In genomic region chr10:83530384-83530967, GRCm38 (mm10) we compare ENCODE assay signal across 23 mouse cellular contexts. TPM values are rescaled to one million over a fixed set of nuclear protein-coding genes. Genes with fewer than 3 reads are reported as not detected.
DNase-seq lines count a peak whose midpoint lies in the region; ATAC-seq and TF ChIP-seq lines count a peak whose summit lies in the region.
"Had no signal": no experiment of that assay in that cellular context is flagged by ENCODE, and none has a peak within 500 bp of the region (broad histone marks: within the 10 kb centered on the region; RNA-seq: fewer than 3 reads in every experiment).

No protein-coding gene starts in this region.

- no peak overlapping the region for H3K27ac ChIP-seq in limb, embryonic 10.5 days
- H3K27ac ChIP-seq in midbrain, postnatal 0 days (ENCODE audit: low read depth, low read length): no peak overlapping the region
- H3K27ac ChIP-seq in gastrocnemius, adult 2 months: no peak overlapping the region
- H3K27ac ChIP-seq: embryonic facial prominence, embryonic 13.5 days; forebrain, embryonic 13.5 days; heart, adult 2 months; heart, embryonic 15.5 days; hindbrain, embryonic 13.5 days; hindbrain, postnatal 0 days had no signal

- H3K36me3 ChIP-seq in C2C12 (ENCODE audit: control insufficient read depth, insufficient read depth): no peaks in the 10 kb centered on the region
- H3K36me3 ChIP-seq in limb, embryonic 10.5 days: no peaks in the 10 kb centered on the region
- 0 out of 2 replicates have a peak, but pooled peaks cover 11% of the 10 kb centered on the region for H3K36me3 ChIP-seq in midbrain, postnatal 0 days (ENCODE audit: insufficient read depth, low read length)
- H3K36me3 ChIP-seq: embryonic facial prominence, embryonic 13.5 days; G1E; heart, embryonic 15.5 days had no signal

- intact Hi-C loops in gastrocnemius, adult 2 months (cut with DNase I): loop anchor here (5.0 kb wide), 2 partner anchors 168 to 462 kb away; partner anchors contain the start of gene D10Wsu102e

- H3K4me3 ChIP-seq in C2C12 (ENCODE audit: insufficient read depth, poor library complexity, severe bottlenecking): no peak overlapping the region
- no peak overlapping the region for H3K4me3 ChIP-seq in limb, embryonic 10.5 days
- no peak overlapping the region for H3K4me3 ChIP-seq in midbrain, postnatal 0 days (ENCODE audit: low read depth, low read length)
- H3K4me3 ChIP-seq in gastrocnemius, adult 2 months: no peak overlapping the region
- H3K4me3 ChIP-seq: embryonic facial prominence, embryonic 13.5 days; forebrain, embryonic 13.5 days; heart, adult 2 months; heart, embryonic 15.5 days; hindbrain, embryonic 13.5 days had no signal

- H3K9ac ChIP-seq in midbrain, postnatal 0 days (replicated peaks; ENCODE audit: low read length, poor library complexity, severe bottlenecking): no peak overlapping the region
- H3K9ac ChIP-seq: embryonic facial prominence, embryonic 13.5 days; forebrain, embryonic 13.5 days; heart, embryonic 15.5 days; hindbrain, embryonic 13.5 days had no signal

- peak; percentile 88 for DNase-seq in Patski (ENCODE audit: low read depth, low spot score)
- peak; percentile 21 for DNase-seq in limb, embryonic 10.5 days (ENCODE audit: low spot score)
- no peak for DNase-seq in urinary bladder, postnatal 25 days (ENCODE audit: low spot score)
- no peak for DNase-seq in midbrain, postnatal 0 days (ENCODE audit: low spot score)
- DNase-seq in gastrocnemius, adult 2 months: no peak
- DNase-seq in kidney, adult 8-10 months: no peak
- DNase-seq: adrenal gland, postnatal 14 days; cerebellum, adult 18-20 months; cerebellum, adult 9-11 months; cerebellum, postnatal 36 days; gastrocnemius, postnatal 10 days; heart, adult 2 months; heart, postnatal 14 days; kidney, adult 2 months had no signal

- CTCF ChIA-PET in Patski (lab: Charles Lee): interaction anchor here (0.8 to 1.8 kb wide), 4 partner anchors 9 to 37 kb away, joined by 4 to 7 read pairs (median 4); no protein-coding TSS in a partner anchor

- no peaks in the 10 kb centered on the region for H3K9me3 ChIP-seq in limb, embryonic 10.5 days (replicated peaks)
- no peaks in the 10 kb centered on the region for H3K9me3 ChIP-seq in midbrain, postnatal 0 days (ENCODE audit: low read length)
- H3K9me3 ChIP-seq: embryonic facial prominence, embryonic 13.5 days; forebrain, embryonic 13.5 days; G1E; heart, embryonic 15.5 days; hindbrain, embryonic 13.5 days had no signal

- ATAC-seq in Patski: peak; percentile 67
- ATAC-seq in midbrain, postnatal 0 days (ENCODE audit: low FRiP score): no peak
- ATAC-seq: forebrain, embryonic 13.5 days; hindbrain, postnatal 0 days had no signal

- H3K79me2 ChIP-seq in C2C12 (ENCODE audit: control insufficient read depth, insufficient read depth): no peaks in the 10 kb centered on the region

- POLR2A ChIA-PET in Patski (lab: Charles Lee): interaction anchor here (0.8 kb wide), 1 partner anchor 10 kb away, joined by 4 read pairs; no protein-coding TSS in a partner anchor

- in situ Hi-C loops in Patski (cut with MboI; ENCODE audit: low pct_unique_long_range_greater_than_20kb): no loop called here

- no peaks in the 10 kb centered on the region for H3K79me3 ChIP-seq in C2C12 (ENCODE audit: low read depth)

- WGBS in limb, embryonic 10.5 days: 87% methylated on average over 6 of the region's 6 CpGs
- WGBS in midbrain, postnatal 0 days: 89% methylated on average over 6 of the region's 6 CpGs

- H3ac ChIP-seq in C2C12 (ENCODE audit: control insufficient read depth, insufficient read length, low read depth): no peak overlapping the region

- H3K4me2 ChIP-seq in midbrain, postnatal 0 days (ENCODE audit: low read depth, low read length, poor library complexity, severe bottlenecking): no peak overlapping the region
- H3K4me2 ChIP-seq: embryonic facial prominence, embryonic 13.5 days; forebrain, embryonic 13.5 days; heart, embryonic 11.5 days; heart, embryonic 15.5 days; hindbrain, embryonic 13.5 days had no signal

- peaks cover 12% of the 10 kb centered on the region for H3K4me1 ChIP-seq in limb, embryonic 10.5 days
- no peaks in the 10 kb centered on the region for H3K4me1 ChIP-seq in midbrain, postnatal 0 days (ENCODE audit: insufficient read depth, low read length)

- no peaks in the 10 kb centered on the region for H3K27me3 ChIP-seq in C2C12 (ENCODE audit: control insufficient read depth, insufficient read depth, insufficient read length)
- no peaks in the 10 kb centered on the region for H3K27me3 ChIP-seq in Patski
- H3K27me3 ChIP-seq in limb, embryonic 10.5 days (ENCODE audit: low read depth, poor library complexity, severe bottlenecking): peaks cover 24% of the 10 kb centered on the region
- H3K27me3 ChIP-seq in midbrain, postnatal 0 days (ENCODE audit: insufficient read depth, low read length): no peaks in the 10 kb centered on the region
- H3K27me3 ChIP-seq: forebrain, embryonic 13.5 days; heart, embryonic 15.5 days; hindbrain, embryonic 13.5 days had no signal

- TF ChIP-seq CTCF in C2C12 (IDR thresholded peaks at IDR 0.05; ENCODE audit: control insufficient read depth, insufficient read depth, insufficient read length): no peak
- TF ChIP-seq CTCF in Patski (IDR thresholded peaks at IDR 0.05): no peak
- no peak for TF ChIP-seq CTCF in midbrain, postnatal 0 days (IDR thresholded peaks at IDR 0.05)
- TF ChIP-seq CTCF in gastrocnemius, adult 2 months (IDR thresholded peaks at IDR 0.05): no peak

TF ChIP-seq in C2C12, 6 proteins besides CTCF, POLR2A, EP300 and RAD21:
- TF ChIP-seq CEBPB (IDR thresholded peaks at IDR 0.05; ENCODE audit: low read depth): peak; percentile 61
- no peak for TF ChIP-seq FOSL1 (IDR thresholded peaks at IDR 0.05; ENCODE audit: insufficient read depth, low read length, poor library complexity, severe bottlenecking)

RNA-seq across cellular contexts. Expression of gene Aldh1l2, which starts 3.5 kb away (rescaled TPM):
- polyA plus RNA-seq in C2C12 (2012; fragmentation: generic; extraction: Trizol): 17.5 TPM
- polyA plus RNA-seq in Patski (2021): 21.6 TPM
- polyA plus RNA-seq in limb, embryonic 10.5 days (2016; fragmentation: Nextera tagmentation; extraction: Ambion mirVana): 0.87 and 0.90 TPM in 2 replicates
- total RNA-seq in midbrain, postnatal 0 days (2014; rRNA removed): 21.5 and 27.4 TPM in 2 replicates
- polyA plus RNA-seq in midbrain, postnatal 0 days (2015; fragmentation: Nextera tagmentation; extraction: Ambion mirVana): 8.7 and 10.8 TPM in 2 replicates
- total RNA-seq in gastrocnemius, adult 2 months (2021): 1 to 10 TPM; 4.7 to 5.6 TPM
- total RNA-seq: hematopoietic stem cell, adult 5-6 weeks had no signal
- polyA plus RNA-seq: G1E had no signal

RNA-seq across cellular contexts. Expression of gene Washc4, which starts 13.1 kb away (rescaled TPM):
- 4.5 TPM for polyA plus RNA-seq in C2C12 (2012; fragmentation: generic; extraction: Trizol)
- 35.0 TPM for polyA plus RNA-seq in Patski (2021)
- polyA plus RNA-seq in limb, embryonic 10.5 days (2016; fragmentation: Nextera tagmentation; extraction: Ambion mirVana): 31.2 and 32.3 TPM in 2 replicates
- 16.5 and 25.4 TPM in 2 replicates for total RNA-seq in midbrain, postnatal 0 days (2014; rRNA removed)
- 21.8 and 22.1 TPM in 2 replicates for polyA plus RNA-seq in midbrain, postnatal 0 days (2015; fragmentation: Nextera tagmentation; extraction: Ambion mirVana)
- total RNA-seq in gastrocnemius, adult 2 months (2021): 10 to 100 TPM in 1 of 2 experiments, 1 to 10 TPM in 1; 9.4 to 10.9 TPM

Comparison
In these comparisons a context has a peak if more than half of its experiments do, and no peak if none do; other contexts are left out.
1. DNase-seq: peak in Patski (single experiment) and limb, embryonic 10.5 days (single experiment); none in urinary bladder, postnatal 25 days (single experiment), midbrain, postnatal 0 days (single experiment), gastrocnemius, adult 2 months (single experiment) and kidney, adult 8-10 months (0 of 2).